Mouse (Mus musculus) bone marrow, adult 2 months (tissue): Measurements from ENCODE around the gene Met.

Experiments used
- CTCF ChIP-seq: fragments of 200-500 bp; IDR thresholded peaks from 2 replicates; pipeline ENCODE4 v1.5.1; 2011; ENCODE audit warnings: low read length, control low read depth; ENCODE audit not compliant: control insufficient read depth, insufficient read depth
- POLR2A ChIP-seq: fragments of 200-500 bp; IDR thresholded peaks from 2 replicates; pipeline ENCODE4 v1.6.1; 2011; ENCODE audit warnings: low read depth, mild to moderate bottlenecking, control low read depth, low read length, borderline replicate concordance; ENCODE audit not compliant: control insufficient read depth

DNA sequence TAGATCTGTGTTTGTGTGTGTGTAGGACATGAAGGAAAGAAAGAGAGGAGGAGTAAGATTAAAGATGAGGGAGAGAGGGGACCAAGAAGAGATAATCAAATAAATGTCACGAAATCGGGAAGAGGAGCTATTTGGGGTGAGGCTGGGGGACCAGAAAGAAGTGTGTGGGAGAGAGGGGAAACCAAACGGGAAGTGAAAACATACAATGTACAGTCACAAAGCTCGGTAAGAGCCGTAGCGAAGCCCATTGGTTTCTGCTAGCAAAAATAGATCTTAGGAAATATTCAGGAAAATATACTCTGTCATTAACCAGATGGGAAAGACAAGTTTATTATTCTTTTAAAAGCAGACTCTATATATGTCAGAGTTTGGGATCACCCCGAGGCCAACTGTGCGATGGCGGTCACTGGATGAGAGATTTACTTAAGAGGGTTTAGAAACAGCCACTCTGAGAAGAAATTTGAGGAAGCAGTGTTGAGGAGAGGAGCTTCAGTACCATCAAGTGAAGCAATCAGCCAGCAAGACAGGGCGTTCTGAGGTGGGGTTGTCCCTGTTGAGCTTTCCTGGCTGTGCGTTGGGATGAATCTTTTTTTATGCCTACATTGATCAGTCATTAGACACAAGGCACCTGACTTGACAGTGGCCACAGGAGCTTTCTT lies 147.9 kb downstream of the Met start:
- TF ChIP-seq CTCF (no peak), POLR2A (no peak)
